Mouse (Mus musculus): Measurements from ENCODE around the gene Eif4e1b.

Eif4e1b gene

DNA sequence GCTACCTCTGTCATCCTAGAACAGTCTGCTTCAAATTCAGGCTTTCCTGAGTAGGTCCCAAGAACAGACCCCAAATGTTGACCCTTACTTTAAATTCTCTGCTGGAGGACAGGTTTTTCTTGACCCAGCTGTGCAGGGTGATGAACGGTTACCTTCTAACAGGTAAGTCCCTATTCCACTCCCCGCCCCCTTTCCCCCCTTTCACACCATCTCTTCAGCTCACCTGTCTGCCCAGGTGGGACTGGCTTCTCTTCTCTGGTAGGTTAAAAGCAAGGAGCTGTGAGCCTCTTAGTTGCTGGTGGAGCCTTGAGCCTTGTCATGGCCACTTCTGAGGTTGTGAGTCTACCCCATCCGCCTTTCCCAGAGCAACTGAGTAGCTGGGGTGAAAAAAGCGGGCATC lies at the start of gene Eif4e1b:
Gene Eif4e1b, plus strand, starts transcription at position 301 of the 400 bp plus-strand sequence.
- WGBS: 91% methylated on average over 4 of the region's 4 CpGs

DNA sequence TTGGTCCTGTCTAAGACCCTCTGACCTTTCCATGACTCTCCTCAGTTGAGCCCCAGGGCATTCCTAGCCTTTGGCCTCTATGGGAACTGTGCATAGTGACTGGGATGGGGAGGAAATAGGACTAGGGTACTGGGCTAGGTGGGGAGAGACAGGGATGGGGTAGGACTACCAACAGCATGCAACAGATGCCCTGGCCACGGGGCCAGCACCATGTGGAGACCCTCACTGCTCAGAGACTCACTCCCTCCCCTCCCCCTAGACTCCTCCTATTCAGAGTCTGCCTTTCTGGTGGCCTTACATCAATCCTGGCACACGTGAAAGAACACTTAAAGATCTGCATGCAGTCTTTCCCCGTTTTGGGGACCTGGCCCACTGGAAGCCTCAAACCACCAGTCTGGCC lies 46.9 kb upstream of the Eif4e1b start:
- 40% methylated on average over 3 of the region's 3 CpGs for WGBS

DNA sequence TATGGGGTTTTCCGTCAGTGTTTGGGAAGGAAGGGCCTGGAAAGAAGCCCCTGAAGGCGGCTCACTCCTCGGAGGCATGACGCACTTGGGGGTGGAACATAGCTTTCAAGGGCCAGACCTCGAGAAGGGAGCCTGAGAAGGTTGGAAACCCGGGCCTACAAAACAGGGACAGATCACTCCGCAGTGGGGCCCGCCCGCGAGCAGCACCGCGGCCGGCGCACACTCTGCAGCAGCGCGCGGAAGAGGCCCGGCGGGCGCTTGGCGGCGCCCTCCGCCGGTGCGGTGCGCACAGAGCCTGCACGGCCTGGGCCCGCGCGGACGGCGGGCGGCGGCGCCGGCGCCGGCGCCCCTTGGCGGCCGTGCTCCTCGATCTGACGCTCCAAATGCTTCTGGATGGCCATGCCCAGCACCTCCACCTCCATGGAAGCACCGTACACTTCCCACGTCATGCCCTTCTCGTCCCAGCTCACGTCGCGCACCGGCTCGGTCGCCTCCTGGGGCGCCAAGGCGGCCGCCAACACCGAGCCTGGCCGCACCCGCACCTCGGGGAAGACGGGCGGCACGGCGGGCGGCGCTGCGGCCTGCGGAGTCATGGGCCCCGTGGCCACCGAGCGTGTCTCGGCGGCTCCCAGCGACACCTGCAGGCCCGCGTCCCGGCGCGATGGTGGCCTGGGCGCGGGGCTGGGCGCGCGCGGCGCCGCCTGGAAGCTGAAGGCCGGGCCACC lies 46.1 kb upstream of the Eif4e1b start:
- WGBS: 5% methylated on average over 87 of the region's 87 CpGs

DNA sequence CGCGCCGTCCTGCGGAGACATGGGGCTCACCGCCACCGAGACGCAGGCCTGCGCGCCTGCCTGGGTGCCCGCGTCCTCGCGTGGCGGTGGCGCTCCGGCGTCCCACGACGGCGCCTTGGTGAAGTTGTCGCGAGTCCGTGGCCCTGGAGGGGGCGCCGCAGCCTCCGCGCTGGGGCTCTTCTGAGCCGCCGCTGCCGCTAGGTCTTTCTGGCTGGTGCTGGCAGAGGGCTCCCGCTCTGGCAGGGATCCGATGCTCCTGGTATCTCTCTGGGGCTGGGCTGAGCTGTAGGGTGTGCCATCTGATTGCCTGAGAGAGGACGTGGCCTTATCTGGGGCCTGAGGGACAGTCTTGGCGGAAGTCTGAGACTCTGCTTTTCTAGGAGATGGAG lies 45.6 kb upstream of the Eif4e1b start:
- WGBS: 9% methylated on average over 34 of the region's 34 CpGs

DNA sequence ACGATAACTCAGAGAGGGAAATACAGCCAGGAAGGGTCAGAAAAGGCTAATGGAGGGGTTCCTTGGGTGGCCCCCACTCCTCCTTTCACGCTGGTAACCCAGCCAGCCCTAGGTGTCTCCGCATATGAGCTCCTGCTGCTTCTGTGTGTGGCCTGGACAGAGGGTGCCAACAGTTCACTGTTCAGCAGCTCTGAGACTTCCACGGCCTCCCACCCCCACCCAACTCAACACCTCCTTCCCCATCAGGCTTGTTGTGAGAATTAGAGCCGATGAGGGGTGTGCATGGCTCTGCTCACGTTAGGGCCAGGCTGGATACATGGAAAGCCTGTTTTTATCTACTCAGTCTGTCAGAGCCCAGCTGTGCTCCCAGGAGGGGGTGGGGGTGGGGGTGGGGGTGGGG lies 37.7 kb upstream of the Eif4e1b start:
- 25% methylated on average over 6 of the region's 6 CpGs for WGBS

DNA sequence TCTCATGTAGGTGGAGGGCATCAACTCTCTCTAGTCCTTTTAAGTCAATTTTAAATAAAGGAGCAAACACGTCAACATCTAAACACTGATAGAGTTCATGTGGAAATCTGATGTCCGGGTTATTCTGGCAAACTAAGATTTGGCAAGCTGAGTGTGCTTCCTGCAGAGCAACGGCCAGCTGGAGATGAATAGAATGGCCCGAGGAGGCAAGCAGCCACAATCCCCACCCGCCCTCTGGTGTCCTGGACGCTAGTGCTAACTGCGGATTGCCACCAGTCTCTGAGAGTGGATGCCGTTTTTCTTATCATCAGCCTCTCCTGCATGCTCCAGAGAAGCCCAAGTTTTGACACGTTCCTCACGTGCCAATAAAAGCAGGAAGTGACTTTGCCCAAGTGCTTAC lies 36.9 kb upstream of the Eif4e1b start:
- 9% methylated on average over 10 of the region's 10 CpGs for WGBS

DNA sequence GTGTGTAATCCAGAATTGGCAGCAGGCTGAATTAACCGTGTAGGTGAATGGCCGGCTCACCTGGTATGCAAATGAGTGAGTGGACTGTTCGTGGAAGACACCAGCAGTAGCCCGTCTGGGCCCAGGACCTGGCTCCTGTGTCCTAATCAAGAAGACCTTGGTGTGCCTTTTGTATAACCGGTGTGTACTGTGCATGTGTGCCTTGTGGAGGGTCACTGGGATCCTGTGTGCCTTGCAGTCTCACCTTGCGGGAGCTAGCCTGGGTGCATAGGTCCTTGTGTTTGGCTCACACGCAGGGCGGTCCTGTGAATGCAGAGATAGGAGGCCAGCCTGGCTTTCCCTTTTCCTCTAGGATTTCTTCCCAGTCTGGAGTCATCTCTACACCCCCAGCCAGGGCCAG lies 35.6 kb upstream of the Eif4e1b start:
- 61% methylated on average over 8 of the region's 8 CpGs for WGBS

DNA sequence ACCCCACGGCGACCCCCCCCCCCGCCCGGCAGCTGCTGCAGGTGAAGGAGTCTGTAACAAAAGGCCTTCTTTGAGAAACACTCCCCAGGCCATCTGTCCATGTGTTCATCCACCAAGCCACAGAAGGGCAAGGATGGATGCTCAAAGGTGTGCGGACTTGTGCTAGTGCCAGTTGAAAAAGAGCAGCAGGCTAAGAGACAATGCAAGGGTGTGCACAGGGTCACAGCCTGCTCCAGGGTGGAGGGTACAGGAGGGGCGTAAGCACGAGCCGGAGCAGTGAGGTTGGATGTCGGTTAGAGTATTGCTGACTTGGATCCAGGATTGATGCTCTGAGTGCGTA lies 35.1 kb upstream of the Eif4e1b start:
- 27% methylated on average over 10 of the region's 10 CpGs for WGBS

DNA sequence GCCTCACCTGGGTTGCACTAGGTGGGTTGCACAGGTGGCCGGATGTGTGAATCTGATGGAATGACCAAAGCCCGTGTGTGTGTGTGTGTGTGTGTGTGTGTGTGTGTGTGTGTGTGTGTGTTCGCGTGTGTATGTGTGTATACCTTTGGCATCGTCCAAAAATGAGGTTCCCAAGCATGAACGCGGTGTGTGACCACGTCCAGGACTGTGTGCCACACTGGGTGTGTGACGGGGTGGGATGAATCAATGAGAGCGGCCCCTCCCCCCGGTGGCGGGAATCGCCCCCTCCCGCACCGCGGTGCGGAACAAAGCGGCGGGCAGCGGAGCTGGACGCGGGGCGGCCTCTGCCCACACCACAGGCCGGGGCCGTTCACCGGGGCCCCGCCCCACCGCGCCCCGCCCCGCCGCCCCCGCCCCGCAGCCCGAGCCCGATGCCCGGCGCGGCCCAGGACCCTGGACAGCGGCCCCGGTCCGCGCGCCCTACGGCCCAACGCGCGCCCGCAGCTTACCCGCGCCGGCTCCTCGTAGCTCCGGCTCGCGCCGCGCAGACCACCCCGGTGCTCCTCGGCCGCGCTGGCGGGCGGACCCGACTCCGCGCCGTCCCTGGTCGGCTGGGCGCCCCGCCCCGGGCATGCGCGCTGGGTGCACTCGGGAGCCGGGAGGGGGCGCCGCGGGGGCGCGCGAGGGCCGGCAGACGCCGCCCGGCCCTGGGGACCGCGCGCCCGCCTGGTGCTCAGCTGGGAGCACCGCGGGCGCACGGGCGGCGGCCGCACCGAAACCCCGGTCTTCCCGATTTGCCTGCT lies 34.5 kb upstream of the Eif4e1b start:
- 2% methylated on average over 93 of the region's 100 CpGs for WGBS

DNA sequence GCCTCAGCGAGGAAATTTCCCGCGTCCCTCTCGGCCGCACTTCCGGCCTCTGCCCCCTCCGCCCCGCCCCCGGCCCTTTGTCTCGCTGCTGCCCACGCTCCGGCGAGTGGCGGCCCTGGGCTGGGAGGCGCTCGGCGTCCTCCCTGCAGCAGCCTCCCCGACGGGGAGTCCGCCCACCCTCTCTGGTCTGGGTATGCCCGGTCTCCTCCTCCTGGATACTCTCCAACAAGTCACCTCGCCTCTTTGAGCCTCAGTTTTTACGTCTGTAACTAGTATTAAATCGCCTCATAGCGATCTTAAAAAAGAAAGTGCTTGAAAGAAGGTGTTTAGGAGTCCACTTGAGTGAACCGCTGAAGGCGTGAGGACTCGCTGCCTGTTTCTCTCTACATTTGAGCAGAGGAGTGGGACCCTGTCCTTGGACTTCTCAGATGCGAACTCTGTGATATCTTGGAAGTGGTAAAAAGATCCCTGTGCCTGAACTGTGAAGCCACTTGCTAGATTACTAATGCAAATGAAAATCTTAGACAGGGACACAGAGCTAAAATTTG lies 33.9 kb upstream of the Eif4e1b start, which contains the start of gene Gprin1:
Gene Gprin1, minus strand, starts transcription at position 11 of the 548 bp plus-strand sequence.
- 3% methylated on average over 29 of the region's 29 CpGs for WGBS

DNA sequence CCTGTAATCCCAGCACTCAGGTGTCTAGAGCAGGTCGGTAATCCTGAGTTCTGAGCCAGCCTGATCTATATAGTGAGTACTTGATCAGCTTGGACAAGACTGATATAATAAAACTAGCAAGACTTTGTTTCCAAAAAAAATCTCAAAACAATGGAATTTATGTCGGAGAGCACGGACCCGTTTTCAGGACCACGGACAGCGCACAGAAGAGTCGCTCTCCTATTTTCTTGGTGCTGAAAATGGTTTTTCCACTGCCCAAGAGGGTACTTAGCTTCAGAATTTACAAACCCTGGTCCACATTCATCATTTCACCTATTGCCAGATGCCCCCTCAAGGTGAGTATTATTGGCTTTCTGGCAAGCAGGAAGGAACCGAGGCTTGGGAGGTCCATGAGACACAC lies 33.1 kb upstream of the Eif4e1b start:
- 42% methylated on average over 8 of the region's 8 CpGs for WGBS

DNA sequence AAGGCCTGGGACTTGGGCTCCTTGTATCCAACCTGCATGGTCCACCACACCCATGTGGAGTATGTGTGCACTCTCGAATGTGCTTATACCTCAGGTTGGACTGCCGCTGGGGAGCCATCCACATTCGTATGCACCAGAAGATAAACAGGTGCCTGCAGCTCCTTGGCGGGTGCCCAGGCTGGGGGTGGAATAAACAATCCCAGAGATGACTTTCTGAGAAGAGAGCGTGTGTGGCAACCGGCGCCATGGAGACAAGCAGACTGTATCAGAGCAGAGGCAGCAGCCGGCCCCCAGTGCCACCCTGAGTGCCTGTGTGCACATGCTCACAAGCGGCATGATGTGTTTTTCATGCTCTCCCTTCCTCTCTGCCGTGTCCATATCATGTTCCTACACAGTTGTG lies 31.1 kb upstream of the Eif4e1b start:
- WGBS: 31% methylated on average over 10 of the region's 10 CpGs

DNA sequence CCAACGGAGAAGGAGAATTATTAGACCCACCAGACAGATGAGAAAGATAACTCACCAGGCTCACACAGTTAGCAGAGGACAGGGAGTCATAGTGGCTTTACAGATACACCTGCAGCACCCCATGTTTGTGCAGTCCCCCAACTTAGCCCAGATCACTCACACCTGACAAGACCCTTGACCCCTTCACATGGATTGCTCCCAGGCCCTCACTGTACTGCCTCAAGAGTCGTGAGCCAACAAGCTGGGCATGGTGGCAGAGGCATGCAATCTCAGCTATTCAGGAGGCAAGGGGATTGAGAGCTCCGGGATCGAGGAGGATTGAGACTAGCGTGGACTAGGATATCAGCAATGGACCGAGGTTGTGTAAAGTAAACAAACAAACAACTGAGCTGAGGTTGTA lies 30.1 kb upstream of the Eif4e1b start:
- WGBS: 51% methylated on average over 6 of the region's 6 CpGs

DNA sequence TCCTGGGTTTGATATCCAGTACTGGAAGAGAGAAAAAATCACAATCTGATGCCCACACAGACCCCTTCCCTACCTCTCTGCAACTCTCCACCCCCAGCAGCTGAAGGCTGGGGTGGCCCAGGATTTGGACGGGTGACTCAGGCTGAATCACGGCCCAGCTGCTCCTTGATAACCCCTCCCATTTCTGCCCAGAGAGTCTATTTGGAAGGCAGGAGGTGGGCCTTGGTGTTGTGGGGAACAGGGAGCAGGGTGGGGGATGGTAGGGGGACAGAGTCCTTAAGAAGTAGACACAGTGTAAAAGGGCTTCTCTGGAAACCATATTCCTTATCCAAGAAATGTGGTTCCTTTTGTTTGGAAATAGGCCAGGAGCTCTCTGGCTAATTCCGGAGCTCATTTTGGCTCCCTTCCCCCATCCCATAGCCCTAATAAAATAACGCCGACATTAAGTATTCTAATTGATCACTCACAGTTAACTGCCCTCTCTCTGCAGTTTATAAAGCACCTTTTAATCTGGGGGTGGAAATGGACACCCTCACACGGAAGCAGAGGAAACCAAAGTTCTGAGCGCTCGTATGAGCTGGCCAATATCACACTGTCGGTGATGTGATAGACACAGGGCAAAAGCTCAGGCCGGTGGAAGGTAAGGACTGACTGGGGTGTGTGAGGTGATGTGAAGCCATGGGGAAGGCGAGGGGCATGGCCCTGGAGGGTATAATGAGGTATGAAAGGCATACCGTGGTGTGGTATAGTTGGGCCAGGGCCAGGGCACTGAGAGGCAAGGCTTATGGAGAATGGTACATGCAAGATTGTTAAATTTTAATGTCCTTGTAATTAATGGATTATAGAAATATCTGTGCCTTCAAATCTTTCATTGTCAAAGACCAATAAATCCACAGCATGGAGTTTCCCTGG lies 29.4 kb upstream of the Eif4e1b start:
- 23% methylated on average over 12 of the region's 12 CpGs for WGBS

DNA sequence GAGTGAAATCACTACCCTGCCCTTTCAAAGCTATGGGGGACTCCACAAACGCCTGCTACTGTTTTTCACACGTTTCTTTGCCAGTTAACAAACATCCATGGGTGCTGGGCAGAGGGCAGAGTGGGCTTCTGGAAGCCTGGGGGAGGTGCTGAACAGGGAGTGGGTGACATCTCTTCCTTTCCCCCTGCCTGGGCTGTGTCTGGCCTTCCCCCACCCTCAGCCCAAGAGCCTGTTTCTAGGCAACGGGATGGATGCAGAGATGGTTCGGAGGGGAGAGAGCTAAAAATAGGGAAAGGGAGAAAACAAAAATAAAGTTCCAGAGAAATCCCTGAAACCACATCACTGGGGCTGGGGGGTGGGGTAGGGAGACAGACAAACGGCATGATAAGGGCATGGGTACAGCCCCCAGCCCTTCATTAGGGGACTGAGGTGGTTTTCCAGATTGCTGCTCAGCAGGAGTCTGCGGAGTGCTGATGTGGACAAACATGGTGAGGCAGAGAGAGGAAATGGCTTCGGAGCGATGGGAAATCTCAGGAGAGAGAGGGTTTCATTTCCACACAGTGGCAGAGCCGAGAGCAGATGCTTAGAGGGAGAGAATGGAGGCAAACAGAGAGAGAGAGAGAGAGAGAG lies 28.5 kb upstream of the Eif4e1b start:
- 7% methylated on average over 9 of the region's 9 CpGs for WGBS

DNA sequence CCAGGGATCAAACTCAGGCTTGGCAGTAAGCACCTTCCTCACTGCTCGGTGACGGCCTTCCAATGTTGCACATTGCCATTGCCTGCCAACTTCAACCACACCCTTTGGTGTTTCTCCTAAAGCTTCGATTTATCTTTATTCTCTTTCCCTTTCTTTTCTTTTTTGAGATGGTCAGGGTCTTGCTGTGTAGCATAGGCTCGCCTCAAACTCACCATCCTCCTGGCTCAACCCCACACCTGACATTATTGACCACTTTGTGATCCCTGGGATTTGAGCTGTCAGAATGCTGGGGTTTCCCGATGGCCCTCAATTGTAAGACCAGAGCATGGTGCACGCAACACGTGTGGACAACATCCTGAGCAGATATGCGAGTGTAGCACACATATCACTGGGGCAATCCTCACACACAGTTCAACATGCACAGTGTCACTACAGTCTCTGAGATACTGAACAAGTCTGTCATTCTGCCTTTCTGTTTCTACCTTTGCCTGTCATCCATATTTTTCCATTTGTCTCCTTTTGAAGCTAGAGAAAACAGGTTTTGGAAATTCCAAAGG lies 27.6 kb upstream of the Eif4e1b start:
- 68% methylated on average over 8 of the region's 8 CpGs for WGBS

DNA sequence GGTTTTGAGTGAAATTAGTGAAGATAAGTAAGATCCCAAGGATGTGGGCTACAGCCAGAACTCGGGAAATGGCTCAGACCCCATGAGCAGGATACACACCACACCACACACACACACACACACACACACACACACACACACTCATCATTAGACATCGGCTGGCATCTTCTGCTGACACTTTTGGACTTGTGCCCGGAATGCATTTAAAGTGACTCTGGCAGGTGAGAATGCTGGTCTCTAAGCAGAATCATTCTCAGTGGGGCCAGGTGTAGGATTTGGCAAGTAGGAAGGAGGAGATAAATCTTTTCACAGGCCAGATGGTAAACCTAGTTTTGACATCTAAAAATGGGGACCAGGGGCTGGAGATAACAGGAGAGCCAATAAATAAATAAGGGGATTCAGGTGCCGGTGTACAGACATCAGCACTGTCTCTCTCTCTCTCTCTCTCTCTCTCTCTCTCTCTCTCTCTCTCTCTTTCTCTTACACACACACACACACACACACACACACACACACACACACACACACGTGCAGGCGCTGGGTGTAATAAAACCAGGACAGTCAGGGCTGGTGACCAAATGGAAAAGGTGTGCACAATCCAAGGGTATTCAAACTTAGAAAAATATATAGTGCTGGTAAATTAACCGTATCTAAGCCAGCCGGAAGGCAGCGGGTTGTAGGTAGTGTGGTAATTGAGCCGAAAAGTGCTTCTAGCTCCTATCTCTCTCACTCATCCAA lies 26.5 kb upstream of the Eif4e1b start:
- WGBS: 17% methylated on average over 10 of the region's 10 CpGs

DNA sequence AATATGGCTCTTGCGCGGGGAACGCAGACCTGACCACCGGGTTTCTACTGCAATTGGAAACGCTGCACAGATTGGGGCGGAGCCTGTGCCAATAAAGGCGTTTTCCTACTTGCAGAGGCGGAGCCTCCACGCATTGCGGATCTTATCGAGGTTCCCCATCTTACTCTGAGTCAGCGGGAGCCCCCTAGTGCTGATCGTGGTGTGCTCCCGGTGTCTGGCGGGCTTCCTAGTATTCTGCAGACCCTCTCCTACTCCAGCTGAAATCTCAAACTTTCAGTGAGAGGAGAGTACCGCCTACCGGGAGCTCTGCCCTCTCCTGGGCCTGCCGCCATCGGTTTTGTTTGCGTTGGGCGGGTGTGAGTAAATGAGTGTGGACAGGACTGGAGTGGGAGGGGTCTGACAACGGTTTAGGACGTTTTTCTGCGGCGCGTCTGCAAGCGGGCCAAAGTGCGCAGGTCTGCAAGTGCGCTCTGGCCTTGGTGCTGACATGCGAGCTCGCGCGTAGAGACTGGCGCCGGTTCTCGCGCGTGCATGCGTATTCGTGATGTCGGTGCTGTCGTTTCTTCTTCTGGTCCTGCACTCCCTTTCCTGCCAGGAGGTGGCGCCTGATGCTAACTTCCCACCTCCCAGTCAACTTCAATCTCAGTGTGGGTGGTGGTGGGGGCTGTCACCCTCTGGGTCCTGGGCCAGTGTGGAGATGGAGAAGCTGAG lies 25.6 kb upstream of the Eif4e1b start:
- under 1% methylated on average over 43 of the region's 43 CpGs for WGBS

DNA sequence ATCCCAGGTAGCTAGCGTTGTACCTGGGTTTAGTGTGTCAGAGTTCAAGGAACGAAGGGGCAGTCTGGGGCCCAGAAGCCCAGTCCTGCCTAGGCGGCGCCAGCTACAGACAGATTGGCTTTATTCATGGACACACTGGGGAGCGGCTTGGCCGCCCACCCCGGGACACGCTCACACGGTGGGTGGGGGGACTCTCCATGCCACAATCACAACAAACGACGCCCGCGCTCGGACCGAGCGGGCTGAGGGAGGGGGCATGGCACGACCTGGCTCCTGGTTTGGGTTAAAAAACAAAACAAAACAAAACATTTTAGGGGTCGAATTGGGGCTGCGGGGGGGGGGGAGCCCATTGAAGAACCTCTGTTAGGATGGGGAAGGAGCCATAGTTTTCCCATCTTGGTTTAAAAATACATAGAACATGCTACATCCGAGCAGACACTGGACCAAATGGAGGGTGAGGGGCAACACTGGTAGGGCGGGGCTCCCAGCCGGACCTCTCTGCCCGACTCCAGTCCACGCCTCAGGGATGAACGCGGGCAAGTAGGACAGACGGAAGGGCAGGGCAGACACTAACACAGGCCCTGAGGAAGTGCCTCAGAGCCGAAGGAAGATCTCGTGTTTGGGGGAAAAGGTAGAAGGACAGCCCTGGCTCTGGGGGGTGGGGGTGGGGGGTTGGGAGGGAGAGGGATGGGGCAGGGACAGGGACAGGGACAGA lies 24.9 kb upstream of the Eif4e1b start:
- WGBS: 2% methylated on average over 29 of the region's 29 CpGs
